Mouse (Mus musculus) kidney, adult 2 months (tissue): ENCODE results near the gene Fnip1. TPM values are rescaled to one million over a fixed set of nuclear protein-coding genes. Genes with fewer than 3 reads are reported as not detected.
"Not testable (repeated sequence)": the region's sequence is repeated elsewhere in the genome, so short reads cannot be mapped to it uniquely, and the experiment has no call there.

Source experiments
- DNase-seq: peaks from one replicate; pipeline ENCODE4 v3.0.0; 2021
- H3K27ac ChIP-seq: fragments of 200-500 bp; 2 replicates; pipeline ENCODE4 v1.5.1; 2012; ENCODE audit warnings: low read depth, low read length, control low read depth, inconsistent platforms; ENCODE audit not compliant: insufficient read depth
- H3K27me3 ChIP-seq: fragments of 200-500 bp; replicated peaks from 2 replicates; pipeline ENCODE4 v1.6.1; 2012; ENCODE audit warnings: mild to moderate bottlenecking, moderate library complexity, low read length, inconsistent platforms; ENCODE audit not compliant: control insufficient read depth, insufficient read depth
- H3K36me3 ChIP-seq: fragments of 200-500 bp; 2 replicates; pipeline ENCODE4 v1.6.1; 2012; ENCODE audit warnings: mild to moderate bottlenecking, moderate library complexity, low read length, inconsistent platforms; ENCODE audit not compliant: control insufficient read depth, insufficient read depth
- H3K4me1 ChIP-seq: fragments of 200-500 bp; 2 replicates; pipeline ENCODE4 v1.6.1; 2011; ENCODE audit warnings: low read length; ENCODE audit not compliant: control insufficient read depth, insufficient read depth
- H3K4me3 ChIP-seq: fragments of 200-500 bp; 2 replicates; pipeline ENCODE4 v1.5.1; 2011; ENCODE audit warnings: mild to moderate bottlenecking, low read depth, low read length, control low read depth; ENCODE audit not compliant: insufficient read depth
- CTCF ChIP-seq: fragments of 200-500 bp; conservative IDR thresholded peaks from 2 replicates; pipeline ENCODE4 v1.5.1; 2011; ENCODE audit warnings: low read depth, mild to moderate bottlenecking, control low read depth, low read length, moderate library complexity, mixed read lengths; ENCODE audit not compliant: insufficient read depth, insufficient read length
- POLR2A ChIP-seq: fragments of 200-500 bp; IDR thresholded peaks from one replicate; pipeline ENCODE4 v1.6.1; 2011; ENCODE audit warnings: low read depth, low read length, control low read depth
- WGBS: fragments of 180-500 bp; shearing (Covaris S2); methylation state at CpG from one replicate; pipeline ENCODE4 v1.1.7; 2018; 5-methylcytosine and 5-hydroxymethylcytosine counted together
- polyA plus RNA-seq: library from polyadenylated mRNA; depleted of rRNA; stranded (reverse); fragments of >200 nt; gene quantifications from 2 replicates; pipeline ENCODE4 v1.2.3, GENCODE M21; 2012; rRNA removed

The Fnip1 gene
- polyA plus RNA-seq: 5.2 and 6.2 TPM in 2 replicates

DNA sequence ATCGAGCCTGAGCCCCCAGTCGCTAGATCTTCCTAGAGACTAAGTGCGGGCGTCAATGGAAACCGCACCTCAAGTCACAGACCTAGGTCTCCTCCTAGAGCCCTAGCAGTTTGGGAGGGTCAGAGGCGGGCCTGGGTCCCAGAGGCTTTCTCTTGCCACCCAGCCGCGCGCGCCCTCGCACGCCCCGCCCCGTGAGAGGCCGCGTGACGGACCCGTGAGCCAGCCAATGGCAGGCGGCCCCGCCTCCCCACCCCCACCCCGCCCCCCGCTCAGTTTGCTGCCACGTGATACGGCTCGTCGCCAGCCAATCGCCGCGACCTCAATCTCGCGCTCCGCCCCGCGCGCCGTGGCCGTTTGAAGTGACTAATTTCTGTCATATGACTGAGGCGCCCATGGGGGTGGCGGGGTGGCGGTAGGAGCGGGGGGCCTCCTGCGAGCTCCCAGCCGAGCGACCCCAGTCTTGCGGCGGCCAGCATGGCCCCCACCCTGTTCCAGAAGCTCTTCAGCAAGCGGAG is at the start of gene Fnip1:
TSS of gene Fnip1 (plus strand) at position 377 of the 515 bp plus-strand sequence.
- Histone ChIP-seq H3K27ac (peak within 1 kb of the TSS; percentile 87), H3K4me1 (peaks cover 9% of the 10 kb centered on the region; the same call in 1 of the 2 replicates), H3K4me3 (peak within 1 kb of the TSS; percentile 94), H3K27me3 (no peaks in the 10 kb centered on the region), H3K36me3 (no peaks in the 10 kb centered on the region)
- under 1% methylated on average over 45 of the region's 47 CpGs for WGBS
- DNase-seq: peak; percentile 98
- TF ChIP-seq CTCF (no peak), POLR2A (peak; percentile 8)

DNA sequence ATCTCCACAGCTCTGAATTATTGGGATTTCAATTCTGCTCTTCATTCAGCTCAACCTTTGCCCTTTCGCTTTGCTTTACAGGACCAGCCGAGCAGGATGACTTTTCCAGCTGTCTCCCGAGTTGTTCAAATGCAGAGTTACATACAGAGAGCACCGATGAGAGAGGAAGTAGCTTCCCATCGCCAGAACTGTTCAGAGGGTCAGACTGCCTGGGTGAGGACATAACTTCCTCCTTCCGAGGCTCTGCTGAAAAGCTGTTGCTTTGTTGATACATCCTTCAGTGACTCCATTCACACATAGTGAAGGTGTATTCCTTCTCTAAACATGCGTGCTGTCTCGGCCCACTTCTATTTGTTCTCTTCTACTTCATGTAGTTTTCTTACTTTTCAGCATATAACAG is 47.6 kb upstream of the Fnip1 start:
- no peak for TF ChIP-seq CTCF
- TF ChIP-seq POLR2A: no peak
- H3K27ac ChIP-seq: no peak overlapping the region
- no peaks in the 10 kb centered on the region for H3K4me1 ChIP-seq
- no peak overlapping the region for H3K4me3 ChIP-seq
- H3K36me3 ChIP-seq: no peaks in the 10 kb centered on the region
- H3K27me3 ChIP-seq: no peaks in the 10 kb centered on the region
- DNase-seq: no peak
- WGBS: 57% methylated on average over 8 of the region's 8 CpGs

DNA sequence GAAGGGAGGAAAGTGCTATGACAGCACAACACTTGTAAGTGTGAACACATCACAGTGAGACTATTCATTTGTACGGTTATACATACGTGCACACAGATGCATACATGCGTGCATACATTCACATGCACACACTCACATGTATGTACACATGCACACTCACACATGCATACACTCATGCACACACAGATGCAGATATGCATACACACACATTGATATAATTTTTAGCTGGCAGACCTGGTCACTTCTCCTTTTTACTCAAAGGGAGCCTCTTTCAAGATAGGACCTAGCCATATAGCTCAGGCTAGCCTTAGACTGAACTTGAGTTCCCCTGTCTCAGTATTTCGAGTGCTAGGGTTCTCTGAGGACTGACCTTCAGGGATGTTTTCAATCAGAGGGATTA is 46.7 kb upstream of the Fnip1 start:
- no peaks in the 10 kb centered on the region for H3K27me3 ChIP-seq
- no peak overlapping the region for H3K27ac ChIP-seq
- H3K4me3 ChIP-seq: no peak overlapping the region
- WGBS: 90% methylated on average over 4 of the region's 4 CpGs
- no peak for DNase-seq
- no peak for TF ChIP-seq POLR2A
- TF ChIP-seq CTCF: no peak
- no peaks in the 10 kb centered on the region for H3K4me1 ChIP-seq
- no peaks in the 10 kb centered on the region for H3K36me3 ChIP-seq

DNA sequence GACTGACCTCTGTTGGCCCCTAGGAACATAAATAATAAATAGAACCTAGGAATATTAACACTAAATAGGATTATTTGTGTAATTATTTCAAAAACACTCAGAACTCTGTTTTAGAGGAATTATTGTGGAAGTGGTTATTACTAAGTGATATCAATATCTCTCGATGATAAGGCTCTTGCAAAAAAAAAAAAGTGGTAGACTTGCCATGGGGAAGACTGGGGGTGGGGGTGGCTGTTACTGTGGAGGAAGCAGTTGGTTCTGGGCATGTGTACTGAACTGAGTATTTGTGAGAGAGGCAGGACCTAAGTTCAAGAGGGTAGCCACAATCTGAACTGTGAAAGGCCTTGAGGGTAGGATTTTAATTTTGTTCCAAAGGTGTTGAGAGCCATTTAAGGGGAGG is 41.3 kb upstream of the Fnip1 start:
- no peaks in the 10 kb centered on the region for H3K36me3 ChIP-seq
- H3K4me3 ChIP-seq: no peak overlapping the region
- no peak for DNase-seq
- H3K27ac ChIP-seq: no peak overlapping the region
- no peak for TF ChIP-seq CTCF
- TF ChIP-seq POLR2A: no peak
- H3K4me1 ChIP-seq: no peaks in the 10 kb centered on the region
- H3K27me3 ChIP-seq: no peaks in the 10 kb centered on the region
- 79% methylated on average over 1 of the region's 1 CpGs for WGBS

DNA sequence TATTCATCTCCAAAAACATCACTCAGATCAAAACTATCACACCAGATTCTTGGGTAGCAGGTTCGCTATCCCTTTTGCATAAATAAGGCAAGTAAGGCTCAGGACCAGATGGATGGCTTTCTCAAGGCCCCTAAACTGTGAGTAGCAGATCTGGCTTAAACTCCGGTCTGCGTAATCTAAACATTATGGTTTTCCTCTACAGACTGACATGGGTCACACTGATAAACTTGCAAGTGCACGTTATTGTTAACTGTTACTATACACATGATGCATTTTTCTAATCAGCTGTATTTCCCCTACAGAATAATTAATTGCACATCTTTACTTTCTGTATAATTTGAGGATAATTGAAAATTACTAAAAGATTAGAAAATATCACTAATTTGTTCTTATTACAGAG is 39.9 kb upstream of the Fnip1 start:
- H3K4me3 ChIP-seq: no peak overlapping the region
- H3K36me3 ChIP-seq: no peaks in the 10 kb centered on the region
- no peak overlapping the region for H3K27ac ChIP-seq
- no peaks in the 10 kb centered on the region for H3K4me1 ChIP-seq
- H3K27me3 ChIP-seq: no peaks in the 10 kb centered on the region
- no peak for DNase-seq
- TF ChIP-seq CTCF (no peak), POLR2A (no peak)
- 82% methylated on average over 4 of the region's 4 CpGs for WGBS

DNA sequence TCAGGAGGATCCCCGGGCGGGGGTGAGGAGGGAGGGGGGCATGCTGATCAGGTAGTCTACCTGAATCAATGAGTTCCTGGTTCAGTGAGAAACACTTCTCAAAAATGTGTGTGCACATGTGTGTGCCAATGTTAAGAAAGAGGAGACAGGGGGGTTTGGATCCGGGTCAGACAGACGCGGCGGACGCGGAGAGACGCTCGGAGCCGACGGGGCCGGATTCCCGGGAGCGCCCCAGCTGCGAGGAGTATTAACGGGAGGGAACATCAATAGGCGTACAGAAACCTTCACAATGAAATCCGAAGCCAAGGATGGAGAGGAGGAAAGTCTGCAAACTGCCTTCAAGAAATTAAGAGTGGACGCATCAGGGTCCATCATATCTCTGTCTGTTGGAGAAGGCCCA is 37.2 kb upstream of the Fnip1 start:
- not testable (repeated sequence) for H3K4me1 ChIP-seq, H3K27ac ChIP-seq, H3K36me3 ChIP-seq, DNase-seq, H3K4me3 ChIP-seq, H3K27me3 ChIP-seq
- WGBS: 92% methylated on average over 20 of the region's 20 CpGs

DNA sequence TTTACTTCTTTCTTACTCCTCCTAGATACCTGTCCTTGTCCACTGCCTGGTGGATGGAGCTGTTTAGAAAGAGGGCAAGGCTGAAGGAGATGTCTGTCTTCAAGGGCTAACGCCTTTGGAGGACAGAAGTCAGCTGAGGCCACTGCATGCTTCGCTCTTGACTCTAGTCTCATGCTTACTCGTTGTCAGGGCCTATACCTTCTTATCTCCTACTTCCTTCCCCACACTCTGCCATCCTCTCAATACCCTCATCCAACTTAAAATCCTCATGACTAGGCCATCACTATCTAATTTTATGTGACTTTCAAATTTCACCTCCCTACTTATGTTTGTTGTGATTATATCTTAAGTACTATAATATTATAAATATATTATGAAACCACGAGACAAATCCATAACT is 33.1 kb upstream of the Fnip1 start:
- H3K4me3 ChIP-seq: no peak overlapping the region
- H3K4me1 ChIP-seq: no peaks in the 10 kb centered on the region
- no peak overlapping the region for H3K27ac ChIP-seq
- H3K27me3 ChIP-seq: no peaks in the 10 kb centered on the region
- no peak for TF ChIP-seq CTCF
- TF ChIP-seq POLR2A: no peak
- no peak for DNase-seq
- no peaks in the 10 kb centered on the region for H3K36me3 ChIP-seq
- WGBS: 85% methylated on average over 4 of the region's 4 CpGs
